Mouse (Mus musculus): ENCODE data around the gene Fen1. TPM values are rescaled to one million over a fixed set of nuclear protein-coding genes. Genes with fewer than 3 reads are reported as not detected.
"Not testable (repeated sequence)": the region's sequence is repeated elsewhere in the genome, so short reads cannot be mapped to it uniquely, and the experiment has no call there.

Fen1 gene
- polyA plus RNA-seq, 1 experiment from 2014 or later: 47.4 TPM

GRCm38 (mm10) chr19:10167951-10168350, 36.0 kb downstream of the Fen1 start:
- Histone ChIP-seq H3K36me3 (ENCODE audit: control insufficient read depth, insufficient read depth) (no peaks in the 10 kb centered on the region), H3K4me2 (ENCODE audit: low read length) (no peak overlapping the region), H3K4me3 (replicated peaks; ENCODE audit: low read length) (no peak overlapping the region), H3K27ac (ENCODE audit: low read length) (no peak overlapping the region), H3K9me3 (ENCODE audit: control insufficient read depth, low read length) (no peaks in the 10 kb centered on the region), H3K9ac (replicated peaks; ENCODE audit: low read depth, low read length) (no peak overlapping the region), H3K27me3 (replicated peaks; ENCODE audit: control insufficient read depth, insufficient read depth, low read length) (no peaks in the 10 kb centered on the region), H3K4me1 (replicated peaks; ENCODE audit: control insufficient read depth, insufficient read depth, low read length) (no peaks in the 10 kb centered on the region)
- ATAC-seq: no peak
- WGBS: 82% methylated on average over 1 of the region's 1 CpGs

- ATAC-seq: no peak
- Histone ChIP-seq H3K4me3 (replicated peaks; ENCODE audit: low read length) (no peak overlapping the region), H3K36me3 (ENCODE audit: control insufficient read depth, insufficient read depth) (no peaks in the 10 kb centered on the region), H3K27ac (ENCODE audit: low read length) (no peak overlapping the region), H3K9ac (replicated peaks; ENCODE audit: low read depth, low read length) (no peak overlapping the region), H3K27me3 (replicated peaks; ENCODE audit: control insufficient read depth, insufficient read depth, low read length) (no peaks in the 10 kb centered on the region), H3K9me3 (ENCODE audit: control insufficient read depth, low read length) (no peaks in the 10 kb centered on the region), H3K4me2 (ENCODE audit: low read length) (no peak overlapping the region), H3K4me1 (replicated peaks; ENCODE audit: control insufficient read depth, insufficient read depth, low read length) (no peaks in the 10 kb centered on the region)
- WGBS: 77% methylated on average over 4 of the region's 4 CpGs
Observed at GRCm38 (mm10) chr19:10167112-10167511, 36.9 kb downstream of the Fen1 start.

- H3K9ac ChIP-seq (replicated peaks; ENCODE audit: low read depth, low read length); H3K27me3 ChIP-seq (replicated peaks; ENCODE audit: control insufficient read depth, insufficient read depth, low read length); ATAC-seq; H3K36me3 ChIP-seq (ENCODE audit: control insufficient read depth, insufficient read depth); H3K4me3 ChIP-seq (replicated peaks; ENCODE audit: low read length); H3K27ac ChIP-seq (ENCODE audit: low read length); H3K4me1 ChIP-seq (replicated peaks; ENCODE audit: control insufficient read depth, insufficient read depth, low read length); H3K9me3 ChIP-seq (ENCODE audit: control insufficient read depth, low read length); H3K4me2 ChIP-seq (ENCODE audit: low read length): not testable (repeated sequence)
- WGBS: 88% methylated on average over 4 of the region's 4 CpGs
Observed at GRCm38 (mm10) chr19:10165928-10166327, 38.0 kb downstream of the Fen1 start.

GRCm38 (mm10) chr19:10163896-10164295, 40.1 kb downstream of the Fen1 start:
- no peak for ATAC-seq
- Histone ChIP-seq H3K36me3 (ENCODE audit: control insufficient read depth, insufficient read depth) (no peaks in the 10 kb centered on the region), H3K9me3 (ENCODE audit: control insufficient read depth, low read length) (no peaks in the 10 kb centered on the region), H3K4me3 (replicated peaks; ENCODE audit: low read length) (no peak overlapping the region), H3K27me3 (replicated peaks; ENCODE audit: control insufficient read depth, insufficient read depth, low read length) (no peaks in the 10 kb centered on the region), H3K4me1 (replicated peaks; ENCODE audit: control insufficient read depth, insufficient read depth, low read length) (no peaks in the 10 kb centered on the region), H3K27ac (ENCODE audit: low read length) (no peak overlapping the region), H3K4me2 (ENCODE audit: low read length) (no peak overlapping the region), H3K9ac (replicated peaks; ENCODE audit: low read depth, low read length) (no peak overlapping the region)
- WGBS: 94% methylated on average over 3 of the region's 3 CpGs

GRCm38 (mm10) chr19:10157725-10158124, 46.2 kb downstream of the Fen1 start:
- Histone ChIP-seq H3K27me3 (replicated peaks; ENCODE audit: control insufficient read depth, insufficient read depth, low read length) (no peaks in the 10 kb centered on the region), H3K4me1 (replicated peaks; ENCODE audit: control insufficient read depth, insufficient read depth, low read length) (no peaks in the 10 kb centered on the region), H3K36me3 (ENCODE audit: control insufficient read depth, insufficient read depth) (no peaks in the 10 kb centered on the region), H3K9me3 (ENCODE audit: control insufficient read depth, low read length) (no peaks in the 10 kb centered on the region), H3K27ac (ENCODE audit: low read length) (no peak overlapping the region), H3K9ac (replicated peaks; ENCODE audit: low read depth, low read length) (no peak overlapping the region), H3K4me2 (ENCODE audit: low read length) (no peak overlapping the region), H3K4me3 (replicated peaks; ENCODE audit: low read length) (no peak overlapping the region)
- WGBS: 83% methylated on average over 2 of the region's 2 CpGs
- no peak for ATAC-seq

GRCm38 (mm10) chr19:10149189-10149588, 54.8 kb downstream of the Fen1 start:
- H3K9me3 ChIP-seq (ENCODE audit: control insufficient read depth, low read length): no peaks in the 10 kb centered on the region
- no peaks in the 10 kb centered on the region for H3K4me1 ChIP-seq (replicated peaks; ENCODE audit: control insufficient read depth, insufficient read depth, low read length)

More at GRCm38 (mm10) chr19:10149189-10149588, 54.8 kb downstream of the Fen1 start:
- no peaks in the 10 kb centered on the region for H3K36me3 ChIP-seq (ENCODE audit: control insufficient read depth, insufficient read depth)
- WGBS: 64% methylated on average over 3 of the region's 3 CpGs
- no peak overlapping the region for H3K4me2 ChIP-seq (ENCODE audit: low read length)
- H3K27ac ChIP-seq (ENCODE audit: low read length): no peak overlapping the region
- H3K9ac ChIP-seq (replicated peaks; ENCODE audit: low read depth, low read length): no peak overlapping the region
- ATAC-seq: no peak
- H3K4me3 ChIP-seq (replicated peaks; ENCODE audit: low read length): no peak overlapping the region
- H3K27me3 ChIP-seq (replicated peaks; ENCODE audit: control insufficient read depth, insufficient read depth, low read length): no peaks in the 10 kb centered on the region

Small RNA genes lying within 50 kb of the gene (microRNA-seq; reads per million reads assigned to microRNA genes)
- gene Mir6993: 0.83 reads per million

Other genes starting within 250 kb of the Fen1 start
- 1,497 and 1,681 TPM in 2 replicates for gene Fth1, start 223.6 kb downstream of the Fen1 start, polyA plus RNA-seq (2015; fragmentation: Nextera tagmentation; extraction: Ambion mirVana)
- 1.2 and 1.5 TPM in 2 replicates for gene Best1, start 202.5 kb downstream of the Fen1 start, polyA plus RNA-seq (2015; fragmentation: Nextera tagmentation; extraction: Ambion mirVana)
- 18.0 and 18.4 TPM in 2 replicates for gene Rab3il1, start 202.5 kb downstream of the Fen1 start, polyA plus RNA-seq (2015; fragmentation: Nextera tagmentation; extraction: Ambion mirVana)
- 14.1 and 20.9 TPM in 2 replicates for gene Fads3, start 162.6 kb downstream of the Fen1 start, polyA plus RNA-seq (2015; fragmentation: Nextera tagmentation; extraction: Ambion mirVana)
- 171 and 173 TPM in 2 replicates for gene Fads2, start 102.4 kb downstream of the Fen1 start, polyA plus RNA-seq (2015; fragmentation: Nextera tagmentation; extraction: Ambion mirVana)
- gene Fads1, start 21.3 kb downstream of the Fen1 start, polyA plus RNA-seq (2015; fragmentation: Nextera tagmentation; extraction: Ambion mirVana): 171 and 179 TPM in 2 replicates
- 324 and 352 TPM in 2 replicates for gene Tmem258, start 155 bp downstream of the Fen1 start, polyA plus RNA-seq (2015; fragmentation: Nextera tagmentation; extraction: Ambion mirVana)
- 0.29 and 0.30 TPM in 2 replicates for gene Myrf, start 36.6 kb upstream of the Fen1 start, polyA plus RNA-seq (2015; fragmentation: Nextera tagmentation; extraction: Ambion mirVana)
- gene Dagla, start 100.7 kb upstream of the Fen1 start, polyA plus RNA-seq (2015; fragmentation: Nextera tagmentation; extraction: Ambion mirVana): 8.1 and 8.4 TPM in 2 replicates
- 6.9 and 9.7 TPM in 2 replicates for gene Syt7, start 184.9 kb upstream of the Fen1 start, polyA plus RNA-seq (2015; fragmentation: Nextera tagmentation; extraction: Ambion mirVana)